Mouse (Mus musculus): Measurements from ENCODE around the gene Cd276. TPM values are rescaled to one million over a fixed set of nuclear protein-coding genes. Genes with fewer than 3 reads are reported as not detected.

Cd276 gene
- polyA plus RNA-seq, 1 experiment from 2014 or later: 6.2 TPM

- Histone ChIP-seq H3K9ac (ENCODE audit: low read depth, low read length) (no peak overlapping the region), H3K27ac (ENCODE audit: low read depth, low read length) (no peak overlapping the region), H3K4me1 (replicated peaks; ENCODE audit: control insufficient read depth, insufficient read depth, low read length) (no peaks in the 10 kb centered on the region), H3K4me2 (replicated peaks; ENCODE audit: low read depth) (no peak overlapping the region), H3K36me3 (ENCODE audit: control insufficient read depth, insufficient read depth) (no peaks in the 10 kb centered on the region), H3K4me3 (ENCODE audit: low read depth, low read length) (no peak overlapping the region), H3K27me3 (replicated peaks; ENCODE audit: control insufficient read depth, insufficient read depth, low read length) (no peaks in the 10 kb centered on the region), H3K9me3 (ENCODE audit: control insufficient read depth) (no peaks in the 10 kb centered on the region)
- TF ChIP-seq CTCF (IDR thresholded peaks at IDR 0.05; ENCODE audit: low read depth): no peak
- 75% methylated on average over 8 of the region's 8 CpGs for WGBS
- ATAC-seq: no peak
These were observed 47.8 kb downstream of the Cd276 start for GRCm38 (mm10) chr9:58507216-58508005.

- no peaks in the 10 kb centered on the region for H3K36me3 ChIP-seq (ENCODE audit: control insufficient read depth, insufficient read depth)
- H3K9ac ChIP-seq (ENCODE audit: low read depth, low read length): no peak overlapping the region
- no peak for TF ChIP-seq CTCF (IDR thresholded peaks at IDR 0.05; ENCODE audit: low read depth)
- H3K9me3 ChIP-seq (ENCODE audit: control insufficient read depth): no peaks in the 10 kb centered on the region
- no peak overlapping the region for H3K4me2 ChIP-seq (replicated peaks; ENCODE audit: low read depth)
- WGBS: 82% methylated on average over 5 of the region's 5 CpGs
- no peaks in the 10 kb centered on the region for H3K4me1 ChIP-seq (replicated peaks; ENCODE audit: control insufficient read depth, insufficient read depth, low read length)
- ATAC-seq: no peak
- no peaks in the 10 kb centered on the region for H3K27me3 ChIP-seq (replicated peaks; ENCODE audit: control insufficient read depth, insufficient read depth, low read length)
- H3K4me3 ChIP-seq (ENCODE audit: low read depth, low read length): no peak overlapping the region
- H3K27ac ChIP-seq (ENCODE audit: low read depth, low read length): no peak overlapping the region
These were observed 54.3 kb downstream of the Cd276 start for GRCm38 (mm10) chr9:58500946-58501345.

- Histone ChIP-seq H3K9ac (ENCODE audit: low read depth, low read length) (no peak overlapping the region), H3K27ac (ENCODE audit: low read depth, low read length) (no peak overlapping the region), H3K4me3 (ENCODE audit: low read depth, low read length) (no peak overlapping the region), H3K27me3 (replicated peaks; ENCODE audit: control insufficient read depth, insufficient read depth, low read length) (no peaks in the 10 kb centered on the region), H3K4me2 (replicated peaks; ENCODE audit: low read depth) (no peak overlapping the region), H3K36me3 (ENCODE audit: control insufficient read depth, insufficient read depth) (no peaks in the 10 kb centered on the region), H3K9me3 (ENCODE audit: control insufficient read depth) (no peaks in the 10 kb centered on the region), H3K4me1 (replicated peaks; ENCODE audit: control insufficient read depth, insufficient read depth, low read length) (no peaks in the 10 kb centered on the region)
- no peak for ATAC-seq
- no peak for TF ChIP-seq CTCF (IDR thresholded peaks at IDR 0.05; ENCODE audit: low read depth)
- WGBS: 42% methylated on average over 4 of the region's 4 CpGs
These were observed 57.3 kb downstream of the Cd276 start for GRCm38 (mm10) chr9:58497942-58498341.

GRCm38 (mm10) chr9:58496470-58497182, 58.6 kb downstream of the Cd276 start:
- H3K4me3 ChIP-seq (ENCODE audit: low read depth, low read length): no peak overlapping the region
- H3K9me3 ChIP-seq (ENCODE audit: control insufficient read depth): no peaks in the 10 kb centered on the region
- H3K27me3 ChIP-seq (replicated peaks; ENCODE audit: control insufficient read depth, insufficient read depth, low read length): no peaks in the 10 kb centered on the region
- no peak overlapping the region for H3K4me2 ChIP-seq (replicated peaks; ENCODE audit: low read depth)
- H3K9ac ChIP-seq (ENCODE audit: low read depth, low read length): no peak overlapping the region
- TF ChIP-seq CTCF (IDR thresholded peaks at IDR 0.05; ENCODE audit: low read depth): 0 out of 2 replicates have a peak, but pooled peaks have one; percentile 32
- H3K27ac ChIP-seq (ENCODE audit: low read depth, low read length): no peak overlapping the region
- no peaks in the 10 kb centered on the region for H3K4me1 ChIP-seq (replicated peaks; ENCODE audit: control insufficient read depth, insufficient read depth, low read length)
- no peak for ATAC-seq
- WGBS: 24% methylated on average over 4 of the region's 4 CpGs
- no peaks in the 10 kb centered on the region for H3K36me3 ChIP-seq (ENCODE audit: control insufficient read depth, insufficient read depth)

GRCm38 (mm10) chr9:58495035-58495434, 60.2 kb downstream of the Cd276 start:
- Histone ChIP-seq H3K27ac (ENCODE audit: low read depth, low read length) (no peak overlapping the region), H3K4me1 (replicated peaks; ENCODE audit: control insufficient read depth, insufficient read depth, low read length) (no peaks in the 10 kb centered on the region), H3K4me2 (replicated peaks; ENCODE audit: low read depth) (no peak overlapping the region), H3K9ac (ENCODE audit: low read depth, low read length) (no peak overlapping the region), H3K4me3 (ENCODE audit: low read depth, low read length) (no peak overlapping the region), H3K36me3 (ENCODE audit: control insufficient read depth, insufficient read depth) (no peaks in the 10 kb centered on the region), H3K9me3 (ENCODE audit: control insufficient read depth) (no peaks in the 10 kb centered on the region), H3K27me3 (replicated peaks; ENCODE audit: control insufficient read depth, insufficient read depth, low read length) (peaks cover 7% of the 10 kb centered on the region)
- no peak for ATAC-seq
- 0 out of 2 replicates have a peak, but pooled peaks have one; percentile 5 for TF ChIP-seq CTCF (IDR thresholded peaks at IDR 0.05; ENCODE audit: low read depth)
- 53% methylated on average over 2 of the region's 2 CpGs for WGBS

GRCm38 (mm10) chr9:58490391-58490790, 64.8 kb downstream of the Cd276 start:
- H3K4me2 ChIP-seq (replicated peaks; ENCODE audit: low read depth): no peak overlapping the region
- ATAC-seq: no peak
- TF ChIP-seq CTCF (IDR thresholded peaks at IDR 0.05; ENCODE audit: low read depth): no peak
- H3K4me1 ChIP-seq (replicated peaks; ENCODE audit: control insufficient read depth, insufficient read depth, low read length): no peaks in the 10 kb centered on the region
- H3K9me3 ChIP-seq (ENCODE audit: control insufficient read depth): no peaks in the 10 kb centered on the region
- no peak overlapping the region for H3K4me3 ChIP-seq (ENCODE audit: low read depth, low read length)
- WGBS: 76% methylated on average over 2 of the region's 2 CpGs
- no peaks in the 10 kb centered on the region for H3K36me3 ChIP-seq (ENCODE audit: control insufficient read depth, insufficient read depth)
- H3K9ac ChIP-seq (ENCODE audit: low read depth, low read length): no peak overlapping the region
- H3K27ac ChIP-seq (ENCODE audit: low read depth, low read length): no peak overlapping the region
- peaks cover 40% of the 10 kb centered on the region for H3K27me3 ChIP-seq (replicated peaks; ENCODE audit: control insufficient read depth, insufficient read depth, low read length)

All from intestine, postnatal 0 days (tissue).